Mouse (Mus musculus): ENCODE measurements around the gene Shq1.

The Shq1 gene

GRCm38 (mm10) chr6:100603702-100604101 lies 67.3 kb downstream of the Shq1 start:
- no peak for DNase-seq (ENCODE audit: low spot score)

DNA sequence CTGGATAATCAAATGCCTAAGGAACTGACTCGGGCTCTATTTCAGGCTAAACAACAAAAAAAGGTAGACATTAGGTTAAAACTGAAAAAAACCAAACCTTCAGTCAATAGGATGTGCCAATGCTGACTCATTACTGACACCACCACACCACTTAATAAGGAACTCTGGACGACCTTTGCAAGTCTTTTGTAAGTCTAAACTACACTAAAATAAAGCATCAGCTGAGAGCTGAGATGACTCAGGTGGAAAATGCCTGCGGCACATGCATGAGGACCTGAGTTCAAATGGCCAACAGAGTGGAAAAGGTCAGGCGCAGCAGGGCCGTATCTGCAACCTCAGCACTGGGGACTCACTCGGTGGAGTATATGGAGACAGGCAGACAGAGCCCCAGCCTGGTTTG lies 69.3 kb downstream of the Shq1 start:
- DNase-seq (ENCODE audit: low spot score), result no peak

GRCm38 (mm10) chr6:100593857-100594256 lies 77.1 kb downstream of the Shq1 start:
- DNase-seq (ENCODE audit: low spot score), result no peak

- DNase-seq (ENCODE audit: low spot score), result no peak
These were observed 78.0 kb downstream of the Shq1 start for GRCm38 (mm10) chr6:100592991-100593390.

GRCm38 (mm10) chr6:100590602-100591001 lies 80.4 kb downstream of the Shq1 start:
- no peak for DNase-seq (ENCODE audit: low spot score)

GRCm38 (mm10) chr6:100588876-100589275 lies 82.1 kb downstream of the Shq1 start:
- no peak for DNase-seq (ENCODE audit: low spot score)

- DNase-seq (ENCODE audit: low spot score), result no peak
These were observed 84.2 kb downstream of the Shq1 start for GRCm38 (mm10) chr6:100586758-100587157.

DNA sequence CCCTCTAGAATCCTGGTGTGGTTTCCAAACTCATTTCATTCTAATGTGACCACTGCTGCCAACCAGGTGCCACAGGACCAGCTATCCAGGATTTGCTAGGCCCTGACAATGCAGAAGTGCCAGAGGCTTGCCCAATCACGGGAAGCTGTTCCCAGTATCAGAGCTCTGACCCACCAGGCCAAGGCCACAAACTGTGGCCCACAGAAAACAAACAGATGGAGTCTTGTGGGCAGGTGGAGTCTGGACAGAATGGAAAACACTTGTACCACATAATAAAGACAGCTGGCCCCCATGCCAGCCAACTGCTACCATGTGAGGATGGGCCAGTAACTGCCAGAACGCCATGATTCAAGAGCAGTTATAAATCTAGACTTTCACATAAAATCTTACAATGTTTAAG lies 89.0 kb downstream of the Shq1 start:
- no peak for DNase-seq (ENCODE audit: low spot score)

- no peak for DNase-seq (ENCODE audit: low spot score)
These were observed 89.9 kb downstream of the Shq1 start for GRCm38 (mm10) chr6:100581056-100581455.

DNA sequence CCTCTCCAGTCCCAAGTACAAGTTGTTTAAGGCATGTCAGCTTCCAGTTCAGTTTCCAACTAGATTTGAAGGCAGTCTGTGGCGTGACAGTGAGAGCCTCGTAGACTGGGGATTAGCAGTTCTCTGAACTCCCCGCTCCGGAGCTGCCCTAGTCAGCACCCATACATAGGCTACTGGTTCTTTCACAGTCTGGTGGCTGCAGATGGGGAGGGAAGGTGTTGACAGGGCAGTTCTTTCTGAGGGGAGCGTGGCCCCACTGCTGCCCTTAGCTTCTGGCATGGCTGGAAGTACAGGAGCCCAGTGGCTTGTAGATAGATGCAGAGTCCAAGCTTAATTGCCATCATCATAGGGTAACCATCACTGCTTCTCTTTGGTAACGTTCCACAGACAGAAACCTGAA lies 93.4 kb downstream of the Shq1 start:
- no peak for DNase-seq (ENCODE audit: low spot score)

DNA sequence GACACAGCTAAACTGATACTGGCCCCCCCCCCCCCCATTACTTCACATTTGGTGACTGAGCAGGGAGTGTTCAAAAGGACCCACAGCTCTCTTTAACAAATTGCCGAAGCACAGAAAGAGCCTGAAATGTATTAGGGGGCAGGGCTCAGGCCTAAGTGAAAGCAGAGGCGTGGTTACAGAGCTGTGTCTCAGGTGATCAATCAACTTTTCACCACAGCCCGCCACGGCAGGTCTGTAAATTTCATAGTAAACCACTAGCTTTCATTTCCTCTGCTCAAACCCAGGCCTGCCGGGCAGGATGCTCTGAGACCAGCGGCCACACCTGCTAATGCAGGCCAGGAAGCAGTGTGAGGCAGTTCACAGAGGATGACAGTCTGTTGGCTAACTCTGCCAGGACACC lies 94.8 kb downstream of the Shq1 start:
- no peak for DNase-seq (ENCODE audit: low spot score)

GRCm38 (mm10) chr6:100566774-100567173 lies 104.2 kb downstream of the Shq1 start:
- no peak for DNase-seq (ENCODE audit: low spot score)

DNA sequence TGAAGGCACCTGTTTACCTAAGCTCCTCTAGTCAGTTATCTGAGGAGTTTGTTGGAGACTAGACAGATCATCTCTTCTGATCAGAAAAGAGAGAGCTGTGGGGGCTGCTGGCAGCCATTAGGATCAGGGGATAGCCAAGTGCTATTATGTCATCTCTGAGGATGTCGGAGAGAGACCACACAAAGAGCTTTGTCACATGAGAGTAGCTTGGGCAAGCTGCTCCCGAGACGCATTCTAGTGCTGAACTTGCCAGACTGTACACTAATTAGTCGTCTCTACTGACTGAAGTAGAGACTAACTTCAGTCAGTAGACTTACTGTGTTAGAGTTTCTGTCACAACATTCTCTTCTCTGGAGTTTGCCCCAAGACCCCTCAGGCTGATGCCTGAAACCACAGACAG lies 106.4 kb downstream of the Shq1 start:
- DNase-seq (ENCODE audit: low spot score), result peak; percentile 65

DNA sequence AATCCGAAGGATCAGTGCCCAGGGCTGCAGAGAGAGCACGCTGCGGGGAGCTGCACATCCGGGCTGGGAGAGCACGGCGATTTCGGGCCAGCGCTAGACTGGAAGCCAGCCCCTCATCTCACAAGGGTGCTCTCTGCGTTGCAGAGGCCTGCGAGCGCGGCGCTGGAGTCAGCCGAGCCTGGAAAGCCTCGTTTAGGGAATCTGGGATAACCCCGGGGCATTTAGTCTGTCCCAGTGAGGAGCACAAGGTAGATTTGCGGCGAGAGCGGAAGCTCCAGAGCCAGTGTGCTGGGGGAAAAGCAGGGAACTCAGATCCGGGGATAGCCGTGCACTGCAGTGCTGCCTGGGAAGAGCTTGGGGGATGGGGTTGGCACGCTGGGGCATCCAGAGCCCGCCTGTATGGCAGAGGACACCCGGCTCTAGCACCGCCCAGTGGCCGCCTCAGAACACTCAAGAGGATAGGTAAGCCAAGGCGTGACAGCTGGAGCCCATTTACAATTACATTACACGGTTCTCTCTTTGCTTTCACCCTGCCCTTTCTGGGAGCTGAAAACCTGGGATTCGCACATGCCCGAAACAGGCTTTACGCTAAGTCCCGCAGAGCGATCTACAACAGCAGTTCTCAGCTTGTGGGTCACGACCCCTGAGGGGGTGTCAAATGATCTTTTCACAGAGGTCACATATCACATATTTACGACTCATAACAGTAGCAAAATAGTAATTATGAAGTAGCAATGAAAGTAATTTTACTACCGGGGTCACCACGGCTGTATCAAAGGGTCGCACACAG lies 107.2 kb downstream of the Shq1 start:
- DNase-seq (ENCODE audit: low spot score), result peak; percentile 83

DNA sequence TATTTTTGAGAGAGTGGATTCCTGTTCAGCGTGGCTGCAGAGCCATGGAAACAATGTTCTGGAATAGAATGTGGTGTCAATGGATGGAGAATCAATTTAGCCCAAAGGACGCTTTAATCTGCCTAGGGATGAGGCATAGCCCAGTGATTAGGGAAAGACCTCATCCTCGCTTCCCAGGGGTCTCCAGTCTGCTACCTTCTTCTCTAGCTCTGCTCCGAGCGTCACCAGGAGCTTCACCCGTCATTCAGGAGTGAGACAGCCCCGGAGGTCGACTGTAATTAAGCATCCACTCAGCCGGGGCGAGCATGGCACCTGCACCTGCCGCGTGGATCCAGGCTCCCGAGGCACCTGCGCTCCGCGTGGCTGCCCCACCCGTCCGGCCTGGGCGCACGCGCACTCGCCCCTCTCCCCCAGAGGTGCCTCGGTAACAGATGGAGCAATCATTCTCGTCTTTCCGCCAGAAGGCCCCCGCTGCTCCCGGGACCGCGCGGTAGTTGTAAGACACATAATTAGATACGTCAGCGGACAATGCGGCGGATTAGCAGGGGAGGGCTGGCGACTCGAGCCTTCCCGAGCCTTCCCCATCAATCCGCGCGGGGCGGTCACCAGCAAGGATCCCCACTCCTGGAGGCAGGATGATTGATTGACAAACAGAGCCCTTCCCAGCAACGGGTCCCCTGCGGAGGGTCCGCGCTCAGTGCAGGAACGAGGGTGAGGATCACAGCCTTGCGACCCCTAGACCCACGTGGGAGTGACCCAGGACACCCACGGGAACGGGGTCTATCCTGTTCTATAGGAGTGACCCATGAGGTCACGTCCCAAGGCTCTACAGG lies 108.0 kb downstream of the Shq1 start:
- DNase-seq (ENCODE audit: low spot score), result peak; percentile 72

DNA sequence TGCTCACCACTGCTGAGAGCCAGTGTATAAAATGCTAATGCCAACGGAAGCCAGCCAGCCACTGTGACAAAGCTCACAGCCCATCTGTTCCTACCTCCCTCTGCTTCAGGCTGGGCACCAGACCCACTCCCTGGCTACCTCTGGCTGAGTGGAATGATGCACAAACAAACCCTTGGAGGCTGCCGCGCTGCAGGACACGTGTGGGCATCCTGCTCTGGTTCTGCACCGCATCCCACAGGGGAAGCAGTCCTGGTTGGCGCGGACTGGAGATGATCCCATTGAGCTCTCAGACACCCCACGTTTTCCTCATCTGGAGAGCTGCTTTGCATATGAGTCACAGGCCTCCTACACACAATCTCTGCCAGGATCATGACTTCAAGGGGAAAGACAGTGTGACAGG lies 112.9 kb downstream of the Shq1 start:
- DNase-seq (ENCODE audit: low spot score), result no peak

DNA sequence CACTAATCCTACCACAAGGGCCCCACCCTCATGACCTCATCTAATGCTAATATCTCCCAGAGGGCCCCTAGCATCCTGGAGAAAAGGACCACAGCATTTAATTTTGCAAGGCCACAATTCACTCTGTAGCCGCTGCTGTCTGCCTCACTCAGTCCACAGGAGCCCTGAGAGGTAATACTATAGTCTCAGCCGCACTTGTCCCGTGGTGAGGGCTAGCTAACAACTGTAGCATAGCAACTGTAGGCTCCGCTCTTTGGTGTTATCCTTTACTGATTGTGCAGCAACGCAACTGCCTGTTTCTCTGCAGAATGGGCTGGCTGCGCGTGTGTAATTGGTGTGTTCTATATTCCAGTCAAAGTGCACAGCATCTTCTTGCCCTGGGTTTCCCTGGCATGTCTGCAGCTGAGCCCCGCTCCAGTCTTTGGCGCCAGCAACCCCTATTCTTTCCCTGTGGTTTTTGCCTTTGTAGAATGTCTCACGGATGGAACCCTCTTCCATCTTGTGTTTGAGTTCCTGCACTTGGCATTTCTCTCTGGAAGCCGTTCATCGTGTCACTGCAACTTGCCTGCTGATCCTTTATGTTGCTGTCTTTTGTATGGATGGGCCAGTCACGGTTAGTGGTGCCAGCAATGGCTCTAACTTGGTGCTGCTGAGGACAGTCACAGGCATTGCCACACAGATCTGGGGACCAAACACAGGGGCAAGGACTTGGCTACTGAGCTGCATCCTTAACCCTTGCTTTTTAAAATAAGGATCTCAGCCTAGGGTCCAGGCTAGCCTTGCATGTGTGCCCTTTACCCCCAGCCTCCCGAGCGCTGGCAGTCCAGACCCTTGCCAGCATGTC lies 128.6 kb downstream of the Shq1 start:
- DNase-seq (ENCODE audit: low spot score), result no peak

DNA sequence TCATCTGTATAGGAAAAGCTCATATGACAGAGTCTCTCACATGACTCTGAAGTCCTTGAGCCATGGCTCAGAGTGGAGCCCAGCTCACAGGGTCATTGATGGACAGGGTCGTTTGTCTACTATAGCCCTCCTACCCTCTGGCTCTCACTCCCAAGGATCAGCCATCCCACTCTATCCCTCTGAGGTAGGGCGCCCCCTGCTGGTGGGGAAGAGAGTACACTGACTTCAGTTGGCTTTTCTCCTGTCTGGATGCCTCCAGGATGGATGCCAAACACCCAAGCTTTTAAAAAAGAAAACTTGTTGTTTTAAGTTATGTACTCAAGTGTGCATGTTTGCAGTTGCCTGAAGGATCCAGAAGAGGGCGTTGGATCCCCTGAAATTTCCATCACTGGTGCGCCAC lies 131.3 kb downstream of the Shq1 start:
- no peak for DNase-seq (ENCODE audit: low spot score)

DNA sequence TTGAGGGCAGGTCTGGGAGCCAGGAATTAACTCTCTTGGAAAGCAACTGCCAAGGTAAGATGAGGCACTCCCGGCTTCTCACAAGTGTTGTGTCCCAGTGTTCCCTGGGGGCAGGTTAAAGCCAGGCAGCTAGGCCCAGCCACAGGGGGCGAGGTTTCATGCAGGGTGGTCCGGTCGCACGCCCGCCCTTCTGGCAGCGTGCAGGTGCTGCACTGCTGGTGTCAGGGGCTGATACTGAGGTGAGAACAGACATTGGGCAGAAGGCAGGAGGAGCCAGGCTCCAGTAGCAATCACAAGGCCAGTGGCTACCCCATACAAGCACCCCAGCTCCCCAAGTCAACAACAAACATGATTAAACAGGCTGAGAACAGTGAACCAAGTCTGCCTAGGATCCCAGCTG lies 132.4 kb downstream of the Shq1 start:
- no peak for DNase-seq (ENCODE audit: low spot score)

GRCm38 (mm10) chr6:100537987-100538386 lies 133.0 kb downstream of the Shq1 start:
- no peak for DNase-seq (ENCODE audit: low spot score)

GRCm38 (mm10) chr6:100537042-100537441 lies 133.9 kb downstream of the Shq1 start:
- DNase-seq (ENCODE audit: low spot score), result no peak

DNA sequence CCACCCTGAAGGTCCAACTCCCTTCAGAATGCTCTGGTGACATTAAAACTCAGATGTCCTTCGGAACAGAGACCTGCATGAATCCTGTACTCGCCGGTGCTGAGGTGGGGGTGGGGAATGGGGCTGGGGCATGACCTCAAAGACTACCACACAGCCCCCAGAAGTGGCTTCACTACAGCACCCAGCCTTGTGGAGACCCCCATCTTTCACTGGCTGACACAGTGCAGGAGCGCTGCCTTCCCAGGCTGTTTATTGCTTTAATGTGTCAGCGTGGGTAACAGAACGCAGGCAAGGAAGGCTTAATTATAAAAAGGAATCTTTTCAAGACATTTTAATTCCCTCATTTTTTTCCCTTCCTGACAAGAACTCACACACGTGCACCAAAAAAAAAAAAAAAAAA lies 137.6 kb downstream of the Shq1 start:
- DNase-seq (ENCODE audit: low spot score), result no peak

DNA sequence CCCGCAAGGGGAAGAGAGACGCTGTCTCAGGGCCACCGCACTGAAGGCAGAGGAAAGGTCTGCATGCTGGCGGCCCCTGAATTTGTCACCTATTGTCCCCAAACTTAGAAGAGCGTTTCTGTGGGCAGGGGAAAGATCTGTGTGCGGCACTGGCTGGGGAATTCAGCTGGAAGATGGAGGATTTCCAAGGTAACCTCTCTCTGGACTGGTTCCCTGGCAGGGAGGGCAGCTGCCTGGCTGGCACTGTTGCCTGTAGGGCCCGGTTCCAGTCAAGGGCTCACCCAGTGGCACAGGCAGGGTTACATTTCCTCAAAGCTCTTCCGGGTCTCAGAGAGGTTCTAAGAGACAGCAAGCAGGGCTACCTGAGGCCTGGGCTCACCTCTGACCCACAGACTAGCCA lies 138.6 kb downstream of the Shq1 start:
- no peak for DNase-seq (ENCODE audit: low spot score)

Data from retina, embryonic 14.5 days (tissue).